Mouse (Mus musculus) forebrain, embryonic 11.5 days (tissue): Measurements from ENCODE around the gene Snrnp40. TPM values are rescaled to one million over a fixed set of nuclear protein-coding genes. Genes with fewer than 3 reads are reported as not detected.

Experiments
- ATAC-seq: fragments of 200-750 bp; cut with Nextera tagmentation; replicated peaks from 2 replicates; pipeline ENCODE4 v1.8.0; 2017; ENCODE audit warnings: moderate TSS enrichment; ENCODE audit not compliant: low FRiP score
- DNase-seq: peaks from one replicate; pipeline ENCODE4 v3.0.0-alpha.2; 2017; ENCODE audit warnings: low spot score
- H3K27ac ChIP-seq: fragments of 300-500 bp; sonication (generic); 2 replicates; pipeline ENCODE4 v1.5.1; 2014; ENCODE audit warnings: low read depth, low read length
- H3K27me3 ChIP-seq: fragments of 300-500 bp; sonication (generic); 2 replicates; pipeline ENCODE4 v1.6.1; 2014; ENCODE audit warnings: mild to moderate bottlenecking, low read length, mixed read lengths; ENCODE audit not compliant: control insufficient read depth, insufficient read depth
- H3K36me3 ChIP-seq: fragments of 300-500 bp; sonication (generic); 2 replicates; pipeline ENCODE4 v1.6.1; 2014; ENCODE audit warnings: mild to moderate bottlenecking, low read length, moderate library complexity, mixed read lengths; ENCODE audit not compliant: control insufficient read depth, insufficient read depth
- H3K4me1 ChIP-seq: fragments of 300-500 bp; sonication (generic); replicated peaks from 2 replicates; pipeline ENCODE4 v1.6.1; 2014; ENCODE audit warnings: low read length, mixed read lengths; ENCODE audit not compliant: control insufficient read depth, insufficient read depth
- H3K4me2 ChIP-seq: fragments of 300-500 bp; sonication (generic); 2 replicates; pipeline ENCODE4 v1.6.1; 2014; ENCODE audit warnings: low read depth, mild to moderate bottlenecking, low read length, moderate library complexity, mixed read lengths; ENCODE audit not compliant: severe bottlenecking
- H3K4me3 ChIP-seq: fragments of 300-500 bp; sonication (generic); 2 replicates; pipeline ENCODE4 v1.5.1; 2014; ENCODE audit warnings: low read depth, low read length
- H3K9ac ChIP-seq: fragments of 300-500 bp; sonication (generic); 2 replicates; pipeline ENCODE4 v1.6.1; 2014; ENCODE audit warnings: low read length
- H3K9me3 ChIP-seq: fragments of 300-500 bp; sonication (generic); 2 replicates; pipeline ENCODE4 v1.6.1; 2016; ENCODE audit warnings: low read length, mixed read lengths; ENCODE audit not compliant: control insufficient read depth
- WGBS: fragments of 180-500 bp; shearing (Covaris S2); extraction: QIAGEN DNeasy Blood & Tissue Kit; methylation state at CpG from one replicate; pipeline ENCODE4 v1.1.7; 2014; 5-methylcytosine and 5-hydroxymethylcytosine counted together
- polyA plus RNA-seq: library from polyadenylated mRNA; unstranded; fragments of >200 nt; fragmentation: Nextera tagmentation; extraction: Ambion mirVana; gene quantifications from 2 replicates; pipeline ENCODE4 v1.2.1, GENCODE M21; 2014

Snrnp40 gene
- polyA plus RNA-seq, 1 experiment from 2014 or later, result 214 TPM

DNA sequence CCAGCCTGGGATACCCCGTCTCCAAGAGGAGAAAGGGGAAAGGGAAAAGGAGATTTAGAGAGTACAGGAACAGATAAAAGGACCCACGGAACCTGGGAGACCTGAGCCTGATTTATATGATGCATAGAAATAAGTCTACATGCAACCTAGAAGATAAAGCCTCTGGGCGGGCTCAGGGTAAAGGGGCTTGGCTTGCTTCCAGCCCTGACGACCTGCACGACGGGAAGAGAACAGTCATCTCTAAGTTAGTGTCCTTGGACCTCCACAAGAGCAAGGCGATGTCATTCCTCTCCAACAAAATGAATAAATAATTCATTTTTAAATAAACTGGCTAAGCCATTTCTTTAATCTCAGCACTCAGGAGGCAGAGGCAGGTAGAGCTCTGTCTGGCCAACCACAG, 37.4 kb upstream of the Snrnp40 start:
- no peaks in the 10 kb centered on the region for H3K4me1 ChIP-seq
- no peaks in the 10 kb centered on the region for H3K9me3 ChIP-seq
- no peak for DNase-seq
- H3K27me3 ChIP-seq, result no peaks in the 10 kb centered on the region
- no peak overlapping the region for H3K27ac ChIP-seq
- H3K9ac ChIP-seq, result no peak overlapping the region
- ATAC-seq, result no peak
- H3K36me3 ChIP-seq, result peaks cover 4% of the 10 kb centered on the region
- WGBS, result 92% methylated on average over 7 of the region's 7 CpGs
- H3K4me3 ChIP-seq, result no peak overlapping the region
- no peak overlapping the region for H3K4me2 ChIP-seq

DNA sequence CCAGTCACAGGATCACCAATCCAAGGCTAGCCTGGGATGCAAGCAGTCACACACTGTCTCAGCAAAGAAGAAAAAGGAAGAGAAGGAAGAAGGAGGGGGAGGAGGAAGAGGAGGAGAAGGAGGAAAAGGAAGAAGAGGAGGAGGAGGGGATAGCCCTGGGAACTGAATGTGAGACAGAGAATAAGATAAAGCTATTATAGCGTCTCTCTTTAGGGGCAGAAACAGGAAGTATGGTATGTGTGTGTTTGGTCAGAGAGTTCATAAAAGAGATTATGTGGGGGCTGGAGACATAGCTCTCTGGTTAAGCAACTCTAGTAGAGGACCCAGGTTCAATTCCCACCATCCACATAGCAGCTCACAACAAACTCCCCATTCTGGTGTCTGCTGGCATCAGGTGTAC, 36.8 kb upstream of the Snrnp40 start:
- DNase-seq (no peak), ATAC-seq (no peak)
- Histone ChIP-seq H3K27ac (no peak overlapping the region), H3K9me3 (no peaks in the 10 kb centered on the region), H3K4me2 (no peak overlapping the region), H3K4me3 (no peak overlapping the region), H3K27me3 (no peaks in the 10 kb centered on the region), H3K9ac (no peak overlapping the region), H3K4me1 (no peaks in the 10 kb centered on the region), H3K36me3 (peaks cover 4% of the 10 kb centered on the region)
- 100% methylated on average over 1 of the region's 1 CpGs for WGBS

DNA sequence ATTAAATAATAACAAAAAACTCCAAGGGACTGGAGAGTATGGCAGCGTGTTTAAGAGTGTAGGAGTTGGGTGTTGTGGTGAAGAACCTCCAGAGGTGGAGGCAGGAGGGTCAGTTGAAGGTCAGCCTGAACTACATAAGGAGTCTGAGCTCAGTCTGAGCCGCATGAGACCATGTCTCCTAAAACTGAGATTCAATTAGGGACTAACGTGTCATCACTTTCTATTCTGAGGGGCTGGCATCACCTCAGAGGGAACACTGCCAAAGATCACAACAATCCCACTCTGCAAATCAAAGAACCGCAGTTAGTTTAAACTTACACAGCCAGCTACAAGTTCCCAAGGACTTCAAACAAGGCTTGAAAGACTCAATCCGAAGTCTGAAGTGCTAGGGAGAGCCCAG, 36.3 kb upstream of the Snrnp40 start:
- H3K36me3 ChIP-seq, result peaks cover 4% of the 10 kb centered on the region
- H3K9me3 ChIP-seq, result no peaks in the 10 kb centered on the region
- H3K4me2 ChIP-seq, result no peak overlapping the region
- WGBS, result 93% methylated on average over 5 of the region's 5 CpGs
- no peaks in the 10 kb centered on the region for H3K4me1 ChIP-seq
- DNase-seq (no peak), ATAC-seq (no peak)
- H3K9ac ChIP-seq, result no peak overlapping the region
- H3K27me3 ChIP-seq, result no peaks in the 10 kb centered on the region
- H3K4me3 ChIP-seq, result no peak overlapping the region
- H3K27ac ChIP-seq, result no peak overlapping the region

DNA sequence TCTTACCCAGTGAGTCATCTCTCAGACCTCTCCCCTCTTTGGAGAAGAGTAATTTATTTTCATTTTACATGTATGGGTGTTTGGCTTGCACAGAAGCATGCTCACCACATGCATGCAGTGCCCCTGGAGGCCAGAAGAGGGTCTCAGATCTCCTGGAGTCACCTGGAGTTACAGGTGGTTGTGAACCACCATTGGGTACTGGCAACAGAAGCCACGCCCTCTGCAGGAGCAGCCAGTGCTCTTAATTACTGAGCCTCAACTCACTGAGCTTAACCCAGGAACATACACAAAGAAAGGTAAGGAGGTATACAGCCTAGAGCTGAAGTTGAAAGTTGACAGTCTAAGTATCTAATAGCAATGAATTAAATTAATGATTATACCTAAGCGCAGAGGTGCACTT, 34.5 kb upstream of the Snrnp40 start:
- Histone ChIP-seq H3K9me3 (no peaks in the 10 kb centered on the region), H3K27ac (no peak overlapping the region), H3K4me2 (no peak overlapping the region), H3K4me3 (no peak overlapping the region), H3K27me3 (no peaks in the 10 kb centered on the region), H3K4me1 (no peaks in the 10 kb centered on the region), H3K9ac (no peak overlapping the region), H3K36me3 (peaks cover 4% of the 10 kb centered on the region)
- DNase-seq (no peak), ATAC-seq (no peak)
- WGBS, result 82% methylated on average over 2 of the region's 2 CpGs

DNA sequence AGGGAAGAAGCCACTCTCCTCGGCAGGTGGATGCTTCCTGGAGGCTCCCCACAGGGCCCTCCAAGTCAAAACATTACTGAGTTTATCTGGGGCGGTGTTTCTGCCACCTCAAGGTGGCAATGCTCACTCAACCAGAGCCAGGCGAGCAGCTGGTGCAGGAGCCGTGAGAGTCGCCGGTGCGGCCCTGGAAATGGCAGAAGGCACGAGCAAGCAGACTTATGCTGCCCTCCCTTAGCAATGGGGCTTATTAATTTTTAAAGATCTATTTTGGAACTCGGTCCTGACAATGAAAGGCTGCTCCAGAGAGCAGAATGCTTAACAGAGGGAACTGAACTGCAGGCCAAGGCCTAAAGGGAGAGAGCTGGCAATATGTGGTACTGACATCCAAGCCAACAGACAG, 32.6 kb upstream of the Snrnp40 start:
- no peak for ATAC-seq
- Histone ChIP-seq H3K27ac (no peak overlapping the region), H3K27me3 (no peaks in the 10 kb centered on the region), H3K9me3 (no peaks in the 10 kb centered on the region), H3K4me2 (no peak overlapping the region), H3K4me3 (no peak overlapping the region), H3K9ac (no peak overlapping the region), H3K4me1 (no peaks in the 10 kb centered on the region), H3K36me3 (peaks cover 4% of the 10 kb centered on the region)
- no peak for DNase-seq
- WGBS, result 88% methylated on average over 9 of the region's 9 CpGs

DNA sequence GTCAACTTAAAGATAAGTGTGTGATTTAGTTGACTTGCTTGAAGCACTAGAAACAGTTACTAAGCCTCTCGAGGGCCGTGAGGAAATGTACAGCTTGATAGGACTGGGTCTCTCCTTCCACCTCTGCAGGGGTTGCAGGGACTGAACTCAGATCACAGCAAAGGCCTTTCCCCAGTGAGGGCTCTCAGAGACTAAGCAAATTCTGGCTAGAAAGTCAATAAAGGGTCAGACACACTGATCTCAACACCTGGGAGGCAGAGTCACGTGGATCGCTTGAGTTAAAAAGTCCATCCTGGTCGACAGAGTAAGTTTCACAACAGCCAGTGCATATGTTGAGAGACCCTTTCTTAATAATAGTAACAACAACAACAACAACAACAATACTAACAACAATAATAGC, 24.1 kb upstream of the Snrnp40 start:
- H3K27me3 ChIP-seq, result no peaks in the 10 kb centered on the region
- no peaks in the 10 kb centered on the region for H3K4me1 ChIP-seq
- ATAC-seq (no peak), DNase-seq (no peak)
- H3K4me3 ChIP-seq, result no peak overlapping the region
- 91% methylated on average over 5 of the region's 5 CpGs for WGBS
- H3K36me3 ChIP-seq, result no peaks in the 10 kb centered on the region; the same call in 1 of the 2 replicates
- no peak overlapping the region for H3K9ac ChIP-seq
- no peaks in the 10 kb centered on the region for H3K9me3 ChIP-seq
- no peak overlapping the region for H3K27ac ChIP-seq
- no peak overlapping the region for H3K4me2 ChIP-seq

DNA sequence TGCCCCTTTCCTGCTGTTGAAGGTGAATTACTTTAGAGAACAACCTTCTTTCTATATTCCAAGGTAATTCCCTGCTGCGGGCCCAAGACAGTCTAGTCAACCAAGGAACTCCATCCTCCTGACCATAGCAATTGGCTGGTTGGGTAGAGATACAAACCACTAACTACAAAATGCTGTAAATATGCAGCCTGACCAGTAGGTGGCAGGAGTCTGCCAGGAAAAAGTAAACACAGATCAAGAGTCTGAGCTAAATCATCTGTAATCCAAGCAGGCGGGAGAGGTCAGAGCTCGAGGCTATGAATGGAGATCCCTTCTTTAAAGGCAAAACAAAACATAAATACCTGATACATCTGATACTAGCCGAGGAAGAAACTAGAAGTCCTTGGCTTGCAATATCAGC, 18.2 kb upstream of the Snrnp40 start:
- H3K27ac ChIP-seq, result no peak overlapping the region
- no peak overlapping the region for H3K4me2 ChIP-seq
- H3K36me3 ChIP-seq, result no peaks in the 10 kb centered on the region; the same call in 1 of the 2 replicates
- 33% methylated on average over 4 of the region's 4 CpGs for WGBS
- no peaks in the 10 kb centered on the region for H3K27me3 ChIP-seq
- H3K4me1 ChIP-seq, result no peaks in the 10 kb centered on the region
- no peak for ATAC-seq
- no peak overlapping the region for H3K4me3 ChIP-seq
- peak; percentile 71 for DNase-seq
- H3K9ac ChIP-seq, result no peak overlapping the region
- no peaks in the 10 kb centered on the region for H3K9me3 ChIP-seq

DNA sequence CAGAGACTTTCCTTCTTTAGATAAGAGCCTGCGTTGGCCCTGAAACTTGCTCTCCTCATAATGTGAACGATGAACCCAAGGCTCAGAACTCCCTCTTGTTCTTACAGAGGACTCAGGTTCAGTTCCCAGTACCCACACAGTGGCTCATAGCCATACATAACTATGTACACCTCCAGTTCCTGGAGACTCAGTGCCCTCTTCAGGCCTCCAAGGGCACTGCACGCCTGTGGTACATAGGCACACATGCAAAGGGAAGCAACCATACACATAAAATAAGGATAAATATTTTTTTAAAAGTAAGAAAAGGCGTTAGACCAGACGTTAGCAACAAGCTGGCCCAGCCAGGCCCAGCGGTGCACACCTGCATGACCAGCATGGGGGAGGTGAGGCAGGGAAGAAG, 10.3 kb upstream of the Snrnp40 start:
- no peak overlapping the region for H3K4me2 ChIP-seq
- H3K36me3 ChIP-seq, result peaks cover 7% of the 10 kb centered on the region; the same call in 1 of the 2 replicates
- no peak overlapping the region for H3K9ac ChIP-seq
- H3K4me3 ChIP-seq, result no peak overlapping the region
- DNase-seq (no peak), ATAC-seq (no peak)
- WGBS, result 95% methylated on average over 6 of the region's 6 CpGs
- no peaks in the 10 kb centered on the region for H3K9me3 ChIP-seq
- H3K27me3 ChIP-seq, result no peaks in the 10 kb centered on the region
- no peaks in the 10 kb centered on the region for H3K4me1 ChIP-seq
- no peak overlapping the region for H3K27ac ChIP-seq

DNA sequence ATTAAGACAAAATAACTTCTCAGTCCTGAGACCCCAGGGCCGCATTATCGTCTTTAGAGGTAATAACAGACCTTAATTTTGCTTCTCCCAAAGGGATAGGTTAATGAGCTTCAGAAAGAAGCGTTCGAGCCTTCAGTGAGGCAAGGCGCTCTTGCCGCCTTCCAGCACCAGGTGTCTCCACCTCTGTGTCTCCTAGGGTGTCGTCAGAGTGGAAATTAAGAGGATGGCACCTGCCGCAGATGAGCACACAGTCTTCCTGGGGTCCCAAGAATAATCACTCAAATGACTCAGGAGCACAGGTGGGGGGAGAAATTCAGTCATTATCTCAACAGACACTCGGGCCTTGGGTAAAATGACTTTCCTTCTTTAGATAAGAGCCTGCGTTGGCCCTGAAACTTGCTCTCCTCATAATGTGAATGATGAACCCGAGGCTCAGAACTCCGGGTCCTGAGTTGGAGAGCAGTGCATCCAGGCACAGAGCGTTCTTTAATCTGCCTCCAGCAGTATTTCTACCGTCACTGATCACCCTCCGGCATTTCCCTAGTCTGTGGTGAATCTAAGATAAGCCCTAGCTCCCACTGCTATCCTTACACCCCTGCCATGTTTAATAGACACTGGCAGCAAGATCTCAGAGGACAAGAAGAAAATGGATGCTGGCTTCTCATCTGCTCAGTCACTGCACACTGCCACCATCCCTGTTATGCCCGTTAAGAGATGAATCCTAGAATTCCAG, 9.1 kb upstream of the Snrnp40 start:
- Histone ChIP-seq H3K4me3 (no peak overlapping the region), H3K4me2 (no peak overlapping the region), H3K27me3 (no peaks in the 10 kb centered on the region), H3K9me3 (no peaks in the 10 kb centered on the region), H3K4me1 (no peaks in the 10 kb centered on the region), H3K36me3 (peaks cover 7% of the 10 kb centered on the region; the same call in 1 of the 2 replicates), H3K27ac (no peak overlapping the region), H3K9ac (no peak overlapping the region)
- ATAC-seq (no peak), DNase-seq (no peak)
- WGBS, result 89% methylated on average over 16 of the region's 16 CpGs
